Mouse (Mus musculus) neural tube, embryonic 13.5 days (tissue): ENCODE data around the gene Rxrg. TPM values are rescaled to one million over a fixed set of nuclear protein-coding genes. Genes with fewer than 3 reads are reported as not detected.

Experiments used
- ATAC-seq: fragments of 200-750 bp; cut with Nextera tagmentation; 2 replicates; pipeline ENCODE4 v1.8.0; 2017; ENCODE audit warnings: low read depth, mild to moderate bottlenecking, moderate TSS enrichment, moderate library complexity
- H3K27ac ChIP-seq: fragments of 300-500 bp; sonication (generic); replicated peaks from 2 replicates; pipeline ENCODE4 v1.5.1; 2015; ENCODE audit warnings: moderate library complexity, mild to moderate bottlenecking, inconsistent platforms
- H3K27me3 ChIP-seq: fragments of 300-500 bp; sonication (generic); 2 replicates; pipeline ENCODE4 v1.6.1; 2015; ENCODE audit warnings: mild to moderate bottlenecking, inconsistent platforms
- H3K36me3 ChIP-seq: fragments of 300-500 bp; sonication (generic); 2 replicates; pipeline ENCODE4 v1.6.1; 2015; ENCODE audit warnings: mild to moderate bottlenecking, inconsistent platforms
- H3K4me1 ChIP-seq: fragments of 300-500 bp; sonication (generic); replicated peaks from 2 replicates; pipeline ENCODE4 v1.6.1; 2015; ENCODE audit warnings: inconsistent platforms
- H3K4me2 ChIP-seq: fragments of 300-500 bp; sonication (generic); 2 replicates; pipeline ENCODE4 v1.6.1; 2015; ENCODE audit warnings: inconsistent platforms, mild to moderate bottlenecking, moderate library complexity
- H3K4me3 ChIP-seq: fragments of 300-500 bp; sonication (generic); 2 replicates; pipeline ENCODE4 v1.5.1; 2015; ENCODE audit warnings: mild to moderate bottlenecking, inconsistent platforms
- H3K9ac ChIP-seq: fragments of 300-500 bp; sonication (generic); 2 replicates; pipeline ENCODE4 v1.6.1; 2015; ENCODE audit warnings: moderate library complexity, mild to moderate bottlenecking, inconsistent platforms
- H3K9me3 ChIP-seq: fragments of 300-500 bp; sonication (generic); 2 replicates; pipeline ENCODE4 v1.6.1; 2016; ENCODE audit warnings: inconsistent platforms
- WGBS: fragments of 180-500 bp; shearing (Covaris S2); methylation state at CpG from one replicate; pipeline ENCODE4 v1.1.7; 2015; 5-methylcytosine and 5-hydroxymethylcytosine counted together
- polyA plus RNA-seq: library from polyadenylated mRNA; unstranded; fragments of >200 nt; fragmentation: Nextera tagmentation; extraction: Ambion mirVana; gene quantifications from 2 replicates; pipeline ENCODE4 v1.2.1, GENCODE M21; 2015

The Rxrg gene
- polyA plus RNA-seq: 20.9 and 22.1 TPM in 2 replicates

DNA sequence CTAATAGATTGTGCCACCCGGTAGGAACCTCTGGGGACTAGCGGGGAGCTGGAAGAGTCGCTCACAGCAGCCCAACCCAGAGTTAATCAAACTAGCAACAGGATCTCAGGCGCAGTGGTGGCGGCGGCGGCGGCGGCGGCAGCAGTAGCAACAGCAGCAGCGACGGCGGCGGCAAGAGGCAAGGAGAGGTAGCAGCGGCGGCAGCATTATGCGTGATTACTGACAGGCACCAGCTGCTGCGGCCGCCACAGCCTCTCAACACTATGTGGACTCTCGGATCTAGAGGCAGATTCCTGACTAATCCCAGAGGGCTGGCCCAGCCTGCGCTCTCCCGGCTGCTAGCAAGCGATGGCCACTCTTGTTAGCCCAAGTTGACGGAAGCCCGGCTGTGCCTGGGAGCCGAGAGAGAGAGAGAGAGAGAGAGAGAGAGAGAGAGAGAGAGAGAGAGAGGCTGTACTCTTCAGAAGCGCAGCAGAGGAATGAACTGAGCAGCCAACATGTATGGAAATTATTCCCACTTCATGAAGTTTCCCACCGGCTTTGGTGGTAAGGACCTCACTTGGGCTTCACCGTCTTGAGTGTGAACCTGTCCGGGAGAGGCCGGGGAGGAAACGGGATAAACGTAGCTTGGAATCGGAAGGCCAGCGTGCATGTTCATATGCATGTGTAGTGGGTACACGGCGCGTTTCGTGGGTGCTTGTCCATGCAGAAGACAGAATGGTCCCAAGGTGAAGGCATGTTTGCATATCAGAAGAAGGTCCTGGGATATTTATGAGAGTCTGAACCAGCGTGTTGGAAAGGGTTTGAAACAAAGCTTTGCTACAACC is at the start of gene Rxrg:
Gene Rxrg (plus strand): TSS at position 130 of the 827 bp plus-strand sequence.
- peak; percentile 88 for ATAC-seq
- WGBS: under 1% methylated on average over 40 of the region's 40 CpGs
- H3K27ac ChIP-seq: peak within 1 kb of the TSS; percentile 80

DNA sequence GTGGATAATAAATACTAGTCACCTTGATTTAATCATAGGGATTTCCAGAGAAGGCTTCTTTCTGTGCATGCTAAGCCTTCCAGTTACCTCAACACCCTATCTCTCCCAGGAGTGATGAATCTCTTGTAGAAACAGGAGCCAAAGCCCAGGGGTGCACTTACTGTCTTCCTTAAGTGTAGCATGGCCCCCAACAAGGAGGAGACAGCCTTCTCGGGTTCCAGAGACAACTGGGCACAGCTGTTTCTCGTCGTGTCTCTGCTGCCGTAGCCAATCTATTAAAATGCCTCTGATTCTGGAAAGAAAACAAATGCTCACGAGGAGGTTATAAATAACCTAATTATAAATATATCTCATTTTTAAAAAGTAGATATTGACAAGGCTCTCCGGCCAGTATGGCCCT is 48.9 kb upstream of the Rxrg start:
- H3K4me3 ChIP-seq: no peak overlapping the region
- 39% methylated on average over 6 of the region's 6 CpGs for WGBS
- peaks cover 37% of the 10 kb centered on the region for H3K4me1 ChIP-seq

More for the DNA sequence above, at the start of gene Rxrg:
- Histone ChIP-seq H3K9me3 (no peaks in the 10 kb centered on the region), H3K36me3 (no peaks in the 10 kb centered on the region), H3K27me3 (peaks cover 21% of the 10 kb centered on the region; the same call in 1 of the 2 replicates), H3K4me1 (peaks cover 29% of the 10 kb centered on the region), H3K4me2 (peak within 1 kb of the TSS; percentile 74), H3K4me3 (peak within 1 kb of the TSS; percentile 45), H3K9ac (peak within 1 kb of the TSS; percentile 72)

DNA sequence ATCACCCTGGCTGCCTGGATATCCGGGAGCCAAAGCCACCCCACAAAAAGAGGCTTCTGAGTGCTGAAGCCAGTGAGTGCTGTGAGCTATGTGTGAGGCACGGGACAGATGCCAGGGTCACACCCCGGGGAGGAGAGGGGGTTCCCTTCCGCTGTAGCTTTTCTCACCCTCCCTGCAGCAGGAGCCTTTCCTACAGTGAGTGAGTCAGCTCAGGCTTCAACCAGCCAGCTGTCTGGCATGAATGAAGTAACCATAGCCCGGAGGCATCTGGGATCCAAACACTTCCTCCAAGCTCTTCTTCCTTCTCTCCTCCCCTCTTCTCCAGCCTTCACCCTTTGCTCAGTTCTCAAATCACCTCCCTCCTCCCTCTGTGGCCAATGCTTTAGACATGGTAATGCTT is 46.6 kb upstream of the Rxrg start:
- Histone ChIP-seq H3K4me1 (peaks cover 37% of the 10 kb centered on the region), H3K9ac (no peak overlapping the region), H3K36me3 (no peaks in the 10 kb centered on the region), H3K9me3 (no peaks in the 10 kb centered on the region), H3K4me3 (no peak overlapping the region), H3K27me3 (no peaks in the 10 kb centered on the region), H3K4me2 (no peak overlapping the region), H3K27ac (no peak overlapping the region)
- peak; percentile 38; the same call in 1 of the 2 replicates for ATAC-seq
- 20% methylated on average over 5 of the region's 5 CpGs for WGBS

More for the DNA sequence above, 48.9 kb upstream of the Rxrg start:
- Histone ChIP-seq H3K9ac (no peak overlapping the region), H3K9me3 (no peaks in the 10 kb centered on the region), H3K4me2 (no peak overlapping the region), H3K27ac (peak overlapping the region; percentile 66), H3K36me3 (no peaks in the 10 kb centered on the region), H3K27me3 (no peaks in the 10 kb centered on the region)
- ATAC-seq: no peak

DNA sequence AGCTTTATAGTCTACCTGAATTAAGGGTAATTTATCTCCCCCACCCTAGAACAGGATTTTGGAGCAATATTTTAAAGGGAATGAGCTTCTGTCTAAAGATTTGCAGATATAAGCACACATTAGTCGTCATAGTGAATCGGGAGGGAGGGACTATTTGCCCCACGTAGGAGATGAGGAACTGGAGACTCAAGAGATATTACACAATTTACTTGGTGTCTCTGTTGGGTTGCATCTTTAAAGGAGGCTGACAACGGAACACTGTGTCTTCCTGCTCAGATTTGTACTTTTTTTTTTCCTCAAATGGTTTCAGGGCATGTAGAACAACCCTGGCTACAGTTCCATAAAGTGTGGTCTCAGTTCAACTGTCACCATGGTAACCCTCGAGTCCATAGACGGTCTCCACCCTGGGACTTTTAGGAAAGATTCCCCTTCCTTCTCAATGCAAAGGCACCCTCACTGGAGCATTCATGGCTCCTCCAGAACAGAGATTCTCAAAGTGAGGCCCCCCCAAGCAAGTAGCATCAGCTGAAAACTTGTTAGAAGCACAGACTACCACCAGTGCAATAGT is 44.1 kb upstream of the Rxrg start:
- no peak overlapping the region for H3K27ac ChIP-seq
- peaks cover 34% of the 10 kb centered on the region for H3K4me1 ChIP-seq
- no peak overlapping the region for H3K4me3 ChIP-seq
- no peaks in the 10 kb centered on the region for H3K36me3 ChIP-seq
- no peaks in the 10 kb centered on the region for H3K27me3 ChIP-seq
- H3K9ac ChIP-seq: no peak overlapping the region
- 59% methylated on average over 6 of the region's 6 CpGs for WGBS
- no peak overlapping the region for H3K4me2 ChIP-seq
- ATAC-seq: no peak
- no peaks in the 10 kb centered on the region for H3K9me3 ChIP-seq

DNA sequence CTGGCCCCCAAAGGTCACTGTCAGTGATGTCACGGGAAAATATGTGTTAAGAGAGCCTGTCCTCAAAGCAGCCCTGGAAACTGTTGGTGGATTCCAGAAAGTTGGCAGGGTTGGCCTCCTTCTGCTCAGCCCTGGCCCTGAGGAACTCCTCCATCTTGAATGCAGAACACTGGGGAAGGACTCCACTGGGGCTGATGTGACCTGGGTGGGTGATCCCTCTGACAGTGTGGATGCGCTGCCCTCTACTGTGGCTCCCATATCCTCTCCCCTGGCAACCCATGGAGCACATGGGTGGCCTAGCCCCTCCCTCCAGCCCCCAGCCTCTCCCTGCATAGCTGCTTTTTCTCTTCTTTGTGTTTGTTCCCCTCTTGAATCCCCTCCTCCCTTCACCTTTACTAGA is 31.6 kb upstream of the Rxrg start:
- peak; percentile 27; the same call in 1 of the 2 replicates for ATAC-seq

DNA sequence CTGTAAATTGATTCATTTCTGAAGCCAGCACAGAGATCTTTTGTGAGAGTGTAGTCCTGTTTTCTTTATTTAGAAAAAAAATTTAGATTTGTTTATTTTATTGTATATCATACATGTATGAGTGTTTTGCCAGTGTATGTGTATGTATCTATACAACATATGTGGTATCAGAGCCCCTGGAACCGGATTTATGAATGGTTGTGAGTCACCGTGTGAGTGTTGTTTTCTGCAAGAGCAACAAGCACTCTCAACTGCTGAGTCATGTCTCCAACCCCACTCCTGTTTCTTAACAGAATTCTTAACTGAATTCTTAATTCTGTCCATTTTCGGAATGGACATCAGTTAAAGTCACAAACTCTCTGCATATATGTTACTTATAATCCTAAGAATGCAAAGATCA is 19.1 kb upstream of the Rxrg start:
- Histone ChIP-seq H3K4me3 (no peak overlapping the region), H3K9me3 (no peaks in the 10 kb centered on the region), H3K27me3 (no peaks in the 10 kb centered on the region), H3K27ac (no peak overlapping the region), H3K4me2 (no peak overlapping the region), H3K9ac (no peak overlapping the region), H3K36me3 (no peaks in the 10 kb centered on the region), H3K4me1 (peaks cover 7% of the 10 kb centered on the region)
- 87% methylated on average over 3 of the region's 3 CpGs for WGBS
- no peak for ATAC-seq

More for the DNA sequence above, 31.6 kb upstream of the Rxrg start:
- Histone ChIP-seq H3K4me3 (no peak overlapping the region), H3K9me3 (no peaks in the 10 kb centered on the region), H3K27ac (peak overlapping the region; percentile 52; the same call in 1 of the 2 replicates), H3K36me3 (no peaks in the 10 kb centered on the region), H3K9ac (no peak overlapping the region), H3K4me2 (no peak overlapping the region), H3K4me1 (peaks cover 8% of the 10 kb centered on the region; the same call in 1 of the 2 replicates), H3K27me3 (no peaks in the 10 kb centered on the region)
- 67% methylated on average over 2 of the region's 2 CpGs for WGBS

DNA sequence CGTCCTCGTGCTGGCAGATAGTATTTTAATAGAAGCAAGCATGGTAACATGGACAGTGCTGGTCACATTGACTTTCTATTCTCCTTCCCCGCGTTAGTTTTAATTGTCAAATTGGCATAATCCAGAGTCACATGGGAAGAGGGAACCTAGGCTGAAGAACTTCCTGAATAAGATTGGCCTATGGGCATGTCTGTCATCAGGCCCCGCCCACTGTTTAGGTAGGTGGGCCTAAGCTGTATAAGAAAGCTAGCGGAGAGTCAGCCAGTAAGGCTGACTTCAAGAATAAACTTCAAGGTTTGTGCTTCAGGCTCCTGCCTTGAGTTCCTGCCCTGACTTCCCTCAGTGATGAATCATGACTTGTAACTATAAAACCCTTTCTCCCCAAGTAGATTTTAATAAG is 15.0 kb upstream of the Rxrg start:
- H3K27me3 ChIP-seq: no peaks in the 10 kb centered on the region
- ATAC-seq: no peak
- no peak overlapping the region for H3K4me2 ChIP-seq
- H3K9me3 ChIP-seq: no peaks in the 10 kb centered on the region
- no peak overlapping the region for H3K4me3 ChIP-seq
- 68% methylated on average over 6 of the region's 6 CpGs for WGBS
- H3K4me1 ChIP-seq: peaks cover 9% of the 10 kb centered on the region
- H3K9ac ChIP-seq: no peak overlapping the region
- no peaks in the 10 kb centered on the region for H3K36me3 ChIP-seq
- H3K27ac ChIP-seq: no peak overlapping the region

DNA sequence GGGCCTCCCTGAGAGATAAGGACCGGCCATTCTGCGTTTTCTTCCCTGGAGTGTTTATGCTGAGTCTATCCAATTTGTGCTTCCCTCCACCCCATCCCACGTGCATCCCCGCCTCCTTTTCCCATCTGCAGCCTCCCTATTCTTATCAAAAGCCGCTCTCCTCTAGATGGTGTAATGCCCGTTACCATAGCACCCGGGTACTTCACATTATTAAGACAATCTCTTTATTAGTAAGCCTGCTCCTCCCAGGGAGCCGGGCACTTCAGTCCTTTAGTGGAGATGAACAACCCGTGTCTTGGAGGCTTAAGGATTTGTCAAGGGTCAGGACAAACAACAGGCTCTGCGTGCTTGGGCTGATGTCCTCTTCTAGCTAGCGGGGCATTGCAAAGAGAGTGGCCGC is 14.3 kb upstream of the Rxrg start:
- H3K27ac ChIP-seq: no peak overlapping the region
- H3K4me3 ChIP-seq: no peak overlapping the region
- no peaks in the 10 kb centered on the region for H3K27me3 ChIP-seq
- no peaks in the 10 kb centered on the region for H3K9me3 ChIP-seq
- peak; percentile 50; the same call in 1 of the 2 replicates for ATAC-seq
- H3K9ac ChIP-seq: no peak overlapping the region
- WGBS: 31% methylated on average over 12 of the region's 12 CpGs
- H3K4me1 ChIP-seq: peaks cover 9% of the 10 kb centered on the region
- H3K4me2 ChIP-seq: no peak overlapping the region
- no peaks in the 10 kb centered on the region for H3K36me3 ChIP-seq

DNA sequence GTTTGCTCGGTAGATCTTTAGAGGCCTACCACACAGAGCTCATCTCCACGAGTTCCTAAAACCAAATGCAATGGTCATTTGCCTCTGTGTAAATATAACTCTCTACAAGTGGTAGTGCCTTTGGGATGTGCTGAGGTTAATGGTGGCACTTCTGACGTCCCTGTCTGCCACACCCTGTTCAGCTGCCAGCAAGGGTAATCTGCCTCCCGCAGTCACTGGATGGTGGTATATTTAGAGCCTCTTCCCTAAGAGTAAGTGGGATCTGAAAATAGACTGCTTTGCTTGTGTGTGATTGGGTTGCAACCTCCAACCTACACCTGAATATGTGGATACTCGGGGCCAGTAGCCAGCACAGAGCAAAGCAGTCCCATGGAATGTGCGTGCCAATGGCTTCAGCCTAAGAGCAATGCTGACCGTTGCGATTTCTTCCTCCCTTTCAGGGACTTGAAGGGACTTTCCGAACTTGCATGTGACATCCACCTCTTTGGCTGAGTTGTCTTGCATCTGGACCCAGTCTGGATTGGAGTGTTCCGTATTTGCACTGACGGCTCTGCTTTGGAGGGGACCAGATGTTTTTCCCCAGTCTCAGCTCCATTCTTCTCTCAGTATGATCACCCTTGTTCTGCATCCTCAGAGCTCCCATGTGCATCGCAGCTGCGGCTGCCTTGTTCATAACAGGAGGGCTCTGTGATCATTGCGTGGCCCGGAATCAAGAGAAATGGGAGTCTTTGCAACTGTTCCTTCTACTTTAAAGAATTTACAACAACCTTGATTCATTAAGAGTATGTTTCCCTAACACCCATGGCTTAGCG is 9.2 kb upstream of the Rxrg start:
- Histone ChIP-seq H3K27me3 (no peaks in the 10 kb centered on the region), H3K4me3 (no peak overlapping the region), H3K9ac (no peak overlapping the region), H3K4me2 (no peak overlapping the region), H3K27ac (no peak overlapping the region), H3K9me3 (no peaks in the 10 kb centered on the region), H3K4me1 (peaks cover 4% of the 10 kb centered on the region; the same call in 1 of the 2 replicates), H3K36me3 (no peaks in the 10 kb centered on the region)
- ATAC-seq: no peak
- 81% methylated on average over 16 of the region's 16 CpGs for WGBS

DNA sequence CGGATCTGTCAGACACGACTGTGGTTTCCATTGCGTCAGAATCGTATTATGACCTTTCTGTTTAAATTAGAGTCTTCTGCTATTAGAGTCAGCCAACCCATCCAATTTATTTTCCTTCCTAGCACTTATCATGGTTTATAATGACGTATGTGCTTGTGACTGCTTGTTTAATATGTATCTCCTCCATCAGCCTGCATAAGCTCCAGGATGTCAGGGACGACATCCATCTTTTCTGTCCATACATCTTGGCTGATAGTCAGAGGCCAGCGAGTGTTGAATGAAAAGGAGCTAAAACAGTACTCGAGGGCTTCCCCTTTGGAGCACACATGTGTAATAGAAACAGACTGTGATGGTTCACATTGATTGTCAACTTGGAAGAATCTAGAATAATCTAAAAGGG is 6.0 kb upstream of the Rxrg start:
- no peak overlapping the region for H3K4me2 ChIP-seq
- no peak overlapping the region for H3K4me3 ChIP-seq
- no peaks in the 10 kb centered on the region for H3K9me3 ChIP-seq
- H3K27me3 ChIP-seq: peaks cover 7% of the 10 kb centered on the region; the same call in 1 of the 2 replicates
- no peak overlapping the region for H3K27ac ChIP-seq
- no peaks in the 10 kb centered on the region for H3K4me1 ChIP-seq
- WGBS: 78% methylated on average over 8 of the region's 8 CpGs
- no peaks in the 10 kb centered on the region for H3K36me3 ChIP-seq
- ATAC-seq: no peak
- no peak overlapping the region for H3K9ac ChIP-seq

DNA sequence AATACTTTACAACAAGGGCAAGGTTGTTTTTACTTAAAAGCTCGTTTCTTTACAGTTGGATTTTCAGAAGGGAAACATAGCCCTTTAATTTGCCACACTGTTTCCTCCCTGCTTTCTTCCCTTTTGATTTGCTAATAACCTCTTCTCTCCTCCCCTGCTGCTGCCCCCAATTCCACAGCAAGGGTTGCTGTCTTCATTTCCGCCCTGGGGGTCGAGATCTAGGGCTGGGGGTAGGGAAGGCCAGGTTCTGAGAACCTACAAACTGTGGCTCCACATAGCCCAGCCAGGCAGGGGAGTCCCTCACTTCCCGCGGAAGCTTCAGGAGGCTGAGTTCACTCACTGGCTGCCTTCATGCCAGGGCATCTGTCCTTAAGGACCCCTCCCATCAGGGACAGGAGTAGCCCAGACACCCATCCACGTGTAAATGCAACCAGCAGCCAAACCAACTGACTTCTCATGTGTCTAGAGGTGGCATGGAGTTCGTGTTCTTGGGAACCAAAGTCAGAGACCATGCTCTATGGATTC is 1.1 kb downstream of the Rxrg start:
- Histone ChIP-seq H3K9ac (peak overlapping the region; percentile 72), H3K27ac (no peak overlapping the region), H3K27me3 (peaks cover 21% of the 10 kb centered on the region; the same call in 1 of the 2 replicates), H3K4me3 (peak overlapping the region; percentile 45), H3K4me2 (peak overlapping the region; percentile 74), H3K4me1 (peaks cover 29% of the 10 kb centered on the region), H3K9me3 (no peaks in the 10 kb centered on the region), H3K36me3 (no peaks in the 10 kb centered on the region)
- WGBS: 14% methylated on average over 7 of the region's 7 CpGs
- no peak for ATAC-seq
